Mouse (Mus musculus): Measurements from ENCODE around the gene Vmn2r19. TPM values are rescaled to one million over a fixed set of nuclear protein-coding genes. Genes with fewer than 3 reads are reported as not detected.

Gene Vmn2r19
- polyA plus RNA-seq (2015; fragmentation: Nextera tagmentation; extraction: Ambion mirVana): not detected in 2 replicates

DNA sequence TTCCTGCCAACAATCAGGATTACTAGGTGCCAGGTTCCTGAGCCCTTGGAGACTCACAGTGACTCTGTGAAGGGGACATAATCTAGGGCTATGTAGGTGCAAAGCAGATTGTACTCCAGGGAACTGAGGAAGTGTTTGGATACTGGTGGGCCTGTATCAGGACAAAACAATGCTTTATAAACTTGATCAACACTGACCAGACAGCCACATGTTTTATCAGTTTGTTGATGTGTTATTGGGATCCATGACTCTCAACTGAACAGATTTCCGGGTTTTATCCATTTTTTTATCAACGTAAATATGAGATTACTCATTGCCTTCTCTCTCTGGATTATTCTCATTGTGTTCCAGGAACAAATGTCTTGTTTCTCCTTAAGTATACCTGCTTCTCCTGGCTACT lies at the start of gene Vmn2r19:
TSS of gene Vmn2r19 (plus strand) at position 301 of the 400 bp plus-strand sequence.
- Histone ChIP-seq H3K27me3 (ENCODE audit: control insufficient read depth, insufficient read depth, low read length) (no peaks in the 10 kb centered on the region), H3K9ac (ENCODE audit: low read length) (no peak within 1 kb of the TSS), H3K27ac (ENCODE audit: low read length) (no peak within 1 kb of the TSS), H3K36me3 (ENCODE audit: control insufficient read depth, insufficient read depth, low read length) (no peaks in the 10 kb centered on the region), H3K4me2 (ENCODE audit: low read depth, low read length) (no peak within 1 kb of the TSS), H3K9me3 (replicated peaks; ENCODE audit: control insufficient read depth, low read length) (no peaks in the 10 kb centered on the region), H3K4me1 (ENCODE audit: control insufficient read depth, insufficient read depth, low read length) (no peaks in the 10 kb centered on the region), H3K4me3 (replicated peaks; ENCODE audit: low read length) (no peak within 1 kb of the TSS)
- WGBS: 70% methylated on average over 2 of the region's 2 CpGs
- no peak for ATAC-seq (ENCODE audit: insufficient read depth, low FRiP score)

- Histone ChIP-seq H3K4me2 (ENCODE audit: low read depth, low read length) (no peak overlapping the region), H3K27me3 (ENCODE audit: control insufficient read depth, insufficient read depth, low read length) (no peaks in the 10 kb centered on the region), H3K9me3 (replicated peaks; ENCODE audit: control insufficient read depth, low read length) (no peaks in the 10 kb centered on the region), H3K36me3 (ENCODE audit: control insufficient read depth, insufficient read depth, low read length) (no peaks in the 10 kb centered on the region), H3K4me3 (replicated peaks; ENCODE audit: low read length) (no peak overlapping the region), H3K27ac (ENCODE audit: low read length) (no peak overlapping the region), H3K9ac (ENCODE audit: low read length) (no peak overlapping the region), H3K4me1 (ENCODE audit: control insufficient read depth, insufficient read depth, low read length) (no peaks in the 10 kb centered on the region)
- no peak for ATAC-seq (ENCODE audit: insufficient read depth, low FRiP score)
- WGBS: 73% methylated on average over 3 of the region's 3 CpGs
Measured at GRCm38 (mm10) chr6:123258946-123259345, 49.2 kb upstream of the Vmn2r19 start.

GRCm38 (mm10) chr6:123259889-123260603 lies 48.1 kb upstream of the Vmn2r19 start:
- Histone ChIP-seq H3K27me3 (ENCODE audit: control insufficient read depth, insufficient read depth, low read length) (no peaks in the 10 kb centered on the region), H3K9ac (ENCODE audit: low read length) (no peak overlapping the region), H3K36me3 (ENCODE audit: control insufficient read depth, insufficient read depth, low read length) (no peaks in the 10 kb centered on the region), H3K4me2 (ENCODE audit: low read depth, low read length) (no peak overlapping the region), H3K4me3 (replicated peaks; ENCODE audit: low read length) (no peak overlapping the region), H3K4me1 (ENCODE audit: control insufficient read depth, insufficient read depth, low read length) (no peaks in the 10 kb centered on the region), H3K27ac (ENCODE audit: low read length) (no peak overlapping the region), H3K9me3 (replicated peaks; ENCODE audit: control insufficient read depth, low read length) (no peaks in the 10 kb centered on the region)
- ATAC-seq (ENCODE audit: insufficient read depth, low FRiP score): no peak
- 70% methylated on average over 4 of the region's 4 CpGs for WGBS

GRCm38 (mm10) chr6:123260868-123261267 lies 47.3 kb upstream of the Vmn2r19 start:
- WGBS: 74% methylated on average over 1 of the region's 1 CpGs
- Histone ChIP-seq H3K9me3 (replicated peaks; ENCODE audit: control insufficient read depth, low read length) (no peaks in the 10 kb centered on the region), H3K27ac (ENCODE audit: low read length) (no peak overlapping the region), H3K36me3 (ENCODE audit: control insufficient read depth, insufficient read depth, low read length) (no peaks in the 10 kb centered on the region), H3K4me3 (replicated peaks; ENCODE audit: low read length) (no peak overlapping the region), H3K4me1 (ENCODE audit: control insufficient read depth, insufficient read depth, low read length) (no peaks in the 10 kb centered on the region), H3K4me2 (ENCODE audit: low read depth, low read length) (no peak overlapping the region), H3K27me3 (ENCODE audit: control insufficient read depth, insufficient read depth, low read length) (no peaks in the 10 kb centered on the region), H3K9ac (ENCODE audit: low read length) (no peak overlapping the region)
- no peak for ATAC-seq (ENCODE audit: insufficient read depth, low FRiP score)

DNA sequence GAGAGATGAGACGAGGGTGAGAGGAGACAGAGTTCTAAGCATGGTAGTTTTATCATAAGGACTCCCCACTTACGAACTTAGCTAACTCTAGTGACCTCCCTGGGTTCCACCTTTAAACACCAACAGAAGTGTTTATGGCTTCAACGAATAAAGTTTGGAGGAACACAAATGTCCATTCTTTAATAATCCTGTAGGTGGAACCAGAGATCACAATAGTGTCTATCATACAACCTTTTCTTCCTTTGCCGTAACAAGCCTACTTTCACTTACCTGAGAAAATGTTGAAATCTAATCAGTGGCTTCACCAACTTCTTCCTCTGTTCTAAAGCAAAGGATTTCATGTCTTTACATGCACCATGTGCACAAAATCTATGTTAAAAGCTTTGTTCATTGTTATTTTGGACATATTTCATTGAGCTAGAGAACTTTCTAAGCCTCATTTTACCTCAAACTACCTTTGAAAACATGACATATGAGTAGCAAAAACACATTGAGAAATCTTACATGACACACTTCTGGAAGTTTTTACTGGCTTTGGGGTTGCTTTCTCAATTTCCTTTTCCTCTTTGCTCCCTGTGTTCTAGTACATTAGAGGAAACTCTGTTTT lies 46.5 kb upstream of the Vmn2r19 start, which contains the start of gene Clec4d:
TSS of gene Clec4d (plus strand) at position 557 of the 607 bp plus-strand sequence.
- WGBS: 54% methylated on average over 4 of the region's 4 CpGs
- Histone ChIP-seq H3K4me1 (ENCODE audit: control insufficient read depth, insufficient read depth, low read length) (no peaks in the 10 kb centered on the region), H3K27me3 (ENCODE audit: control insufficient read depth, insufficient read depth, low read length) (no peaks in the 10 kb centered on the region), H3K4me2 (ENCODE audit: low read depth, low read length) (no peak within 1 kb of the TSS), H3K9me3 (replicated peaks; ENCODE audit: control insufficient read depth, low read length) (no peaks in the 10 kb centered on the region), H3K27ac (ENCODE audit: low read length) (no peak within 1 kb of the TSS), H3K36me3 (ENCODE audit: control insufficient read depth, insufficient read depth, low read length) (no peaks in the 10 kb centered on the region), H3K4me3 (replicated peaks; ENCODE audit: low read length) (no peak within 1 kb of the TSS), H3K9ac (ENCODE audit: low read length) (no peak within 1 kb of the TSS)
- no peak for ATAC-seq (ENCODE audit: insufficient read depth, low FRiP score)

DNA sequence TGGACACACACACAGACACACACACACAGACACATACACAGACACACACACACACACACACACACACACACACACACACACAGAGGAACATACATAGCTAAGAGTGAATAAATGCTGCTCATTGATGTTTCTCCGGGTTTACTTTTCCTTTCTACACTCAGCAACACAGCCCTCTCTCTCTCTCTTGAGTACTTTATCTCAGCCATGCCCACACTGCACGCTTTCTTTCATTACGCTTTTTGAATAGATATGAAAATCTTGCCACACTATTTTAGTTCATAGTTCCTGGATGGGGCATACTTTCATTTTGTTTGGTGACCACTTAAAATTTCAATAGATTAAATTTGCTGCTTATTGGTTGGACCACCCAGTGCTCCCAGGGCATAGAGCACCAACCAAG lies 43.9 kb upstream of the Vmn2r19 start:
- Histone ChIP-seq H3K4me1 (ENCODE audit: control insufficient read depth, insufficient read depth, low read length) (no peaks in the 10 kb centered on the region), H3K4me2 (ENCODE audit: low read depth, low read length) (no peak overlapping the region), H3K27ac (ENCODE audit: low read length) (no peak overlapping the region), H3K9ac (ENCODE audit: low read length) (no peak overlapping the region), H3K27me3 (ENCODE audit: control insufficient read depth, insufficient read depth, low read length) (no peaks in the 10 kb centered on the region), H3K4me3 (replicated peaks; ENCODE audit: low read length) (no peak overlapping the region), H3K9me3 (replicated peaks; ENCODE audit: control insufficient read depth, low read length) (no peaks in the 10 kb centered on the region), H3K36me3 (ENCODE audit: control insufficient read depth, insufficient read depth, low read length) (no peaks in the 10 kb centered on the region)
- no peak for ATAC-seq (ENCODE audit: insufficient read depth, low FRiP score)
- 88% methylated on average over 3 of the region's 3 CpGs for WGBS

GRCm38 (mm10) chr6:123265809-123266208 lies 42.3 kb upstream of the Vmn2r19 start:
- no peaks in the 10 kb centered on the region for H3K9me3 ChIP-seq (replicated peaks; ENCODE audit: control insufficient read depth, low read length)
- H3K4me2 ChIP-seq (ENCODE audit: low read depth, low read length): no peak overlapping the region
- no peak for ATAC-seq (ENCODE audit: insufficient read depth, low FRiP score)
- no peak overlapping the region for H3K4me3 ChIP-seq (replicated peaks; ENCODE audit: low read length)
- H3K27ac ChIP-seq (ENCODE audit: low read length): no peak overlapping the region
- H3K36me3 ChIP-seq (ENCODE audit: control insufficient read depth, insufficient read depth, low read length): no peaks in the 10 kb centered on the region
- H3K9ac ChIP-seq (ENCODE audit: low read length): no peak overlapping the region
- no peaks in the 10 kb centered on the region for H3K27me3 ChIP-seq (ENCODE audit: control insufficient read depth, insufficient read depth, low read length)
- no peaks in the 10 kb centered on the region for H3K4me1 ChIP-seq (ENCODE audit: control insufficient read depth, insufficient read depth, low read length)
- WGBS: 77% methylated on average over 4 of the region's 4 CpGs

DNA sequence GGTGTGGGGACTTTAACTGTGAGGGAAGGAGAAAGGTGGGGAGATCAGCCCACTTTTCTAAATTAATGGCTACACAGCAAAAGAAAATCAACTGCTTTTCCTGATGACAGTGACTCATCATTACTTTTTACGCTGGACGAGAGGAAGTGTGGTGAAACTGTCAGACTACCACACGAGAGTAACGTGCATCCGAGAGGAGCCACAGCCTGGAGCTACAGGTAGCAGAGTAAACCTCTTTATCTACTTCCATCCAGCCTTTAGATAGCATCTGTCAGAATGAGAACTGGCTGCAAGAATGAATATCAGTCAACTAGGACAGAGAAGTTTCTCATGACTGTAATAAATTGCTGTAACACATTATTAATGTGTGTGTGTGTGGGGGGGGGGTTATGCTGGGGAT lies 41.2 kb upstream of the Vmn2r19 start:
- Histone ChIP-seq H3K36me3 (ENCODE audit: control insufficient read depth, insufficient read depth, low read length) (no peaks in the 10 kb centered on the region), H3K4me2 (ENCODE audit: low read depth, low read length) (no peak overlapping the region), H3K4me3 (replicated peaks; ENCODE audit: low read length) (no peak overlapping the region), H3K9me3 (replicated peaks; ENCODE audit: control insufficient read depth, low read length) (no peaks in the 10 kb centered on the region), H3K4me1 (ENCODE audit: control insufficient read depth, insufficient read depth, low read length) (no peaks in the 10 kb centered on the region), H3K27me3 (ENCODE audit: control insufficient read depth, insufficient read depth, low read length) (no peaks in the 10 kb centered on the region), H3K27ac (ENCODE audit: low read length) (no peak overlapping the region), H3K9ac (ENCODE audit: low read length) (no peak overlapping the region)
- ATAC-seq (ENCODE audit: insufficient read depth, low FRiP score): no peak
- 60% methylated on average over 5 of the region's 5 CpGs for WGBS

DNA sequence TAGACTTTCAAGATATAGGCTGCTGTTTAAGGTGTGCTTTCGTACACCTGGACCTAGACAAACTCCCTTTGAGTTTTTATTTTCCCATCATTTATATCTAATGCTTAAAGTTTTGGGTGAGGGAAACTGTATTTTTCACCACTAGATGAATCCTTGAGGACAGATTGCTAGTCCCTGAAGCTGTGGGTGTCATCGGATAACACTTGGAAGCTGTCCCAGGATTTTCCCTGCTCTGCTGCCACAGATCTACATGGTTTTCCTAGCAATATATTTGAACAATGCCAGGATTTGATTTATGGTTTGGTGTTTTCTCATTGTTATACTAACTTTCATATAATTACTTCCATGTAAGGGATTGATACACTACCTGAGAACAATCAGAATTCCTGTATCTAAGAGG lies 28.7 kb upstream of the Vmn2r19 start:
- H3K9me3 ChIP-seq (replicated peaks; ENCODE audit: control insufficient read depth, low read length): no peaks in the 10 kb centered on the region
- H3K27ac ChIP-seq (ENCODE audit: low read length): no peak overlapping the region
- H3K27me3 ChIP-seq (ENCODE audit: control insufficient read depth, insufficient read depth, low read length): no peaks in the 10 kb centered on the region
- H3K4me3 ChIP-seq (replicated peaks; ENCODE audit: low read length): no peak overlapping the region
- H3K9ac ChIP-seq (ENCODE audit: low read length): no peak overlapping the region
- 84% methylated on average over 2 of the region's 2 CpGs for WGBS
- no peaks in the 10 kb centered on the region for H3K36me3 ChIP-seq (ENCODE audit: control insufficient read depth, insufficient read depth, low read length)
- no peak for ATAC-seq (ENCODE audit: insufficient read depth, low FRiP score)
- H3K4me1 ChIP-seq (ENCODE audit: control insufficient read depth, insufficient read depth, low read length): no peaks in the 10 kb centered on the region
- no peak overlapping the region for H3K4me2 ChIP-seq (ENCODE audit: low read depth, low read length)
